Mouse (Mus musculus): ENCODE measurements around the gene Lipo1. TPM values are rescaled to one million over a fixed set of nuclear protein-coding genes. Genes with fewer than 3 reads are reported as not detected.
A peak's percentile ranks its signal among the peaks of the same experiment; 100 is the strongest.
"Not testable (repeated sequence)": the region's sequence is repeated elsewhere in the genome, so short reads cannot be mapped to it uniquely, and the experiment has no call there.

Lipo1 gene
- total RNA-seq (2021) = not detected in 2 replicates
- long read RNA-seq = 0 reads

GRCm38 (mm10) chr19:33787359-33787758 lies at the start of gene Lipo1:
TSS of gene Lipo1 (minus strand) at chr19:33787459.
- not testable (repeated sequence) for DNase-seq

DNA sequence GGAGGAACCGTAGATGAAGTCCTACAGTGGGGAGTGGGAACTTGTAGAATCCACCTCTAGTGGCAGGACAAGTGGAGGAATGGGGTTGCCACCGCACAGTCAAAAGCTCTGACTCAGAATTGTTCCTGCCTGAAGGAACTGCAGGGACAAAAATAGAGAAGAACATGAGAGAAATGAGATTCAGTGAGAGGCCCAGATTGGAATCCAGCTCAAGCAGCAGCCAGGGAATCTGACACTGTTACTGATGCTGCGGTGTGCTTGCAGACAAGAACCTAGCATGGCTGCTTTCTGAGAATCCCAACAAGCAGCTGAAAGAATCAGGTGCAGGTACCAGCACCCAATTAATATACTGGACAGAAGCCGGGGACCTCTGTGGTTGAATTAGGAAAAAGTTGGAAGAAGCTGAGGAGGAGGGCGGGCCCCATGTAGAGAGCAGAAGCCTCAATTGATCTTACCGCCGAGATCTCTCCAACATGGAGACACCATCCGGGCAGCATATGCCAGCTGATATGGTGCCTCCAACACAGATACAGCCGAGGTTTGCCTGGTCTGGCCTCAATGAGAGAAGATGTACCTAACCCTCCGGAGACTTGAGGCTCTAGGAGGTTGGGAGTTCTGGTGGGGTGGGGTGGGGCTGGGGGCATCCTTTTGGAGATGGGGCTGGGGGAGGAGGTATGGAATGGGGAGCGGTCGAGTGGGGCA lies 532 bp downstream of the Lipo1 start:
- no peak for DNase-seq

GRCm38 (mm10) chr19:33761287-33762086 lies 25.8 kb downstream of the Lipo1 start, which contains the start of gene Lipo3:
TSS of gene Lipo3 (minus strand) at chr19:33761951.
- DNase-seq = peak; percentile 30

GRCm38 (mm10) chr19:33751259-33751658 lies 36.0 kb downstream of the Lipo1 start, which contains the start of gene Lipo2:
TSS of gene Lipo2 (minus strand) at chr19:33751359.
- not testable (repeated sequence) for DNase-seq

Other genes starting within 250 kb of the Lipo1 start
- gene Gm8978, start 162.2 kb downstream of the Lipo1 start, total RNA-seq (2021) = not detected in 2 replicates
- gene Lipo2, start 36.1 kb downstream of the Lipo1 start, total RNA-seq (2021) = 0.24 TPM in 1 of 2 replicates, not detected in the other
- 12.2 and 12.6 TPM in 2 replicates for gene Lipo3, start 25.5 kb downstream of the Lipo1 start, total RNA-seq (2021)
- not detected in 2 replicates for gene Lipf, start 173.7 kb upstream of the Lipo1 start, total RNA-seq (2021)
- 0.30 TPM in 1 of 2 replicates, not detected in the other for gene Lipk, start 220.8 kb upstream of the Lipo1 start, total RNA-seq (2021)